Mouse (Mus musculus) kidney, embryonic 16.5 days (tissue): ENCODE results near the gene Sdhd. TPM values are rescaled to one million over a fixed set of nuclear protein-coding genes. Genes with fewer than 3 reads are reported as not detected.

Experiments used
- polyA plus RNA-seq: library from polyadenylated mRNA; unstranded; fragments of >200 nt; fragmentation: Nextera tagmentation; extraction: Ambion mirVana; gene quantifications from 2 replicates; pipeline ENCODE4 v1.2.1, GENCODE M21; 2015

Sdhd gene
- polyA plus RNA-seq, 1 experiment from 2014 or later, result 453 TPM

Other genes starting within 250 kb of the Sdhd start
- 36.9 and 37.1 TPM in 2 replicates for gene Plet1, start 109.3 kb downstream of the Sdhd start, polyA plus RNA-seq
- 96.6 and 108 TPM in 2 replicates for gene Pts, start 75.1 kb downstream of the Sdhd start, polyA plus RNA-seq
- gene Il18, start 49.0 kb downstream of the Sdhd start, polyA plus RNA-seq, result 1.9 and 2.9 TPM in 2 replicates
- 0.15 and 0.24 TPM in 2 replicates for gene Bco2, start 48.6 kb downstream of the Sdhd start, polyA plus RNA-seq
- gene Tex12, start 42.5 kb downstream of the Sdhd start, polyA plus RNA-seq, result not detected in 2 replicates
- gene Timm8b, start 98 bp upstream of the Sdhd start, polyA plus RNA-seq, result 232 and 245 TPM in 2 replicates
- gene Pih1d2, start 13.5 kb upstream of the Sdhd start, polyA plus RNA-seq, result 4.9 and 5.3 TPM in 2 replicates
- 17.0 and 17.9 TPM in 2 replicates for gene Nkapd1, start 13.7 kb upstream of the Sdhd start, polyA plus RNA-seq
- 64.0 and 67.9 TPM in 2 replicates for gene Dlat, start 56.0 kb upstream of the Sdhd start, polyA plus RNA-seq
- 7.7 and 8.6 TPM in 2 replicates for gene Dixdc1, start 135.7 kb upstream of the Sdhd start, polyA plus RNA-seq
- 12.4 and 13.3 TPM in 2 replicates for gene 2310030G06Rik, start 142.7 kb upstream of the Sdhd start, polyA plus RNA-seq
- gene Cryab, start 147.5 kb upstream of the Sdhd start, polyA plus RNA-seq, result 54.3 and 57.4 TPM in 2 replicates
- gene Hspb2, start 148.5 kb upstream of the Sdhd start, polyA plus RNA-seq, result 5.2 and 6.0 TPM in 2 replicates
- 13.0 and 13.1 TPM in 2 replicates for gene Fdxacb1, start 164.4 kb upstream of the Sdhd start, polyA plus RNA-seq
- gene Alg9, start 171.2 kb upstream of the Sdhd start, polyA plus RNA-seq, result 41.8 and 44.3 TPM in 2 replicates
- 33.1 and 40.4 TPM in 2 replicates for gene 1110032A03Rik, start 171.7 kb upstream of the Sdhd start, polyA plus RNA-seq
- gene Ppp2r1b, start 241.5 kb upstream of the Sdhd start, polyA plus RNA-seq, result 74.6 and 77.0 TPM in 2 replicates